ENCODE assay signal across 8 mouse cellular contexts in the genomic region with DNA sequence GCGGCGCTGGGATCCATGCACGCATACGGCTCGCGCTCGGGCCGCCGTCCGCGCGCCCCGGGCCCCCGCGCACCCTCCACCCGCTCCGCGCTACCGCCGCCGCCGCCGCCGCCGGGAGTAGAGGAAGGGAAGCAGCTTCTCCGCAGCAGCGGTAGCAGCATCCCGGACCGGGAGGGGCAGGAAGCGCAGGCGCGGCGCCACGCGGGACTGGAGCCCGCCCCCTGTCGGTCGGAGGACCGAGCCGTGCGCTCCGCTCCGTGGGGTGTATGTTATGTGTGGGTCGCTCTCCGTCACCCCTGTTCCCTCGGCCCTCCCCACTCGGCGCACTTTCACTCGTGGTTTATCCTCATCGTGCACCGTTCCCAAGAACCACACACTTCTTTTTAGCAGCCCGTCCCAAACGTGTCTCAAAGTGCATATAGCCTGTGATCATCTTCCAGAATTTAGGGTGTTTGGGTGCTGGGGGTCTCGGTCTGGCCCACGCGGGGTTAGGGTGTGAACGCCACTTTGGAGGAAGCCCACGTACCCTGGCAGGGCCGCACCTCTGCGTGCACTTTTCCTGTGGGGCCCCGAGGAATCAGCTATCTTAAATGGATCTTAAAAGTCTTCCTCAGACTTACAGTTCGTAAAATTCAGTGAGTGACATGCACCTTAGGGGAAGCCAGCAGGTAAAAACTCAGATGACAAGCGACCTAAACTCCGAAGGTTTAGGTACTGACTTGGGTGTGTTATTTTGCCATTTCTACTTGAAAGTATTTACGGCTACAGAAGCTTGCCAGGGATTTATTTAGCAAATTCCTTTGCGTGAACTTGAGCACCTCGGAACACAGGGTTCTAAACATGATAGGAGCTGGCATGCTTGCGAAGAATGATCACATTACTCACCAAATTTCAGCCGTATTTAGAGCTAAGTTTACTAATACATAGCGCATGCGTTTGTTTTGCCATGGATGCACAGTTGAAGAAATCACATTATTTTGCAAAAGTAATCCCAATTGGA. TPM values are rescaled to one million over a fixed set of nuclear protein-coding genes. Genes with fewer than 3 reads are reported as not detected.
DNase-seq lines count a peak whose midpoint lies in the region; ATAC-seq and TF ChIP-seq lines count a peak whose summit lies in the region.

Gene Rab12, minus strand, starts transcription at position 176 of the 1,000 bp plus-strand sequence.

- intact Hi-C loops in heart, postnatal 10 days (cut with DNase I) = no loop called here

- H3K79me2 ChIP-seq in CH12.LX (replicated peaks; ENCODE audit: control insufficient read depth, extremely low read depth, insufficient read depth, poor library complexity, severe bottlenecking) = peaks cover 31% of the 10 kb centered on the region

- peak within 1 kb of the TSS; percentile 82 to 98 (median 85) for H3K4me3 ChIP-seq in CH12.LX (replicated peaks in 1 of 3; ENCODE audit: low read depth in 2 of 3, low read length in 2 of 3, poor library complexity in 1 of 3)
- H3K4me3 ChIP-seq in forebrain, embryonic 13.5 days = peak within 1 kb of the TSS; percentile 99
- H3K4me3 ChIP-seq in liver, postnatal 0 days (ENCODE audit: low read depth, low read length) = peak within 1 kb of the TSS; percentile 98
- H3K4me3 ChIP-seq in neural tube, embryonic 14.5 days (ENCODE audit: low read depth, low read length) = peak within 1 kb of the TSS; percentile 98

- TF ChIP-seq RAD21 in CH12.LX (IDR thresholded peaks at IDR 0.05; ENCODE audit: low read depth, low read length) = no peak

- dilution Hi-C loops in CH12.LX (cut with MboI; ENCODE audit: extremely low pct_ligation_motif_present, extremely low pct_unique_long_range_greater_than_20kb, low sequenced_read_pairs) = no loop called here

- TF ChIP-seq POLR2A in CH12.LX (IDR thresholded peaks at IDR 0.05; ENCODE audit: low read depth, low read length) = peak; percentile 40; the same call in 1 of the 2 replicates

- in situ Hi-C loops in CH12.LX (cut with MboI; ENCODE audit: low pct_ligation_motif_present, low pct_unique_long_range_greater_than_20kb, low sequenced_read_pairs) = no loop called here

- H3K9me3 ChIP-seq in CH12.LX (replicated peaks; ENCODE audit: low read length) = no peaks in the 10 kb centered on the region
- no peaks in the 10 kb centered on the region for H3K9me3 ChIP-seq in forebrain, embryonic 13.5 days (replicated peaks)
- H3K9me3 ChIP-seq in liver, postnatal 0 days (ENCODE audit: low read length) = no peaks in the 10 kb centered on the region
- H3K9me3 ChIP-seq in neural tube, embryonic 14.5 days (ENCODE audit: control insufficient read depth, low read length) = no peaks in the 10 kb centered on the region

- peak within 1 kb of the TSS; percentile 76 for H3K9ac ChIP-seq in CH12.LX (ENCODE audit: insufficient read depth, low read depth)
- H3K9ac ChIP-seq in forebrain, embryonic 13.5 days = peak within 1 kb of the TSS; percentile 99
- peak within 1 kb of the TSS; percentile 95 for H3K9ac ChIP-seq in liver, postnatal 0 days (replicated peaks)
- peak within 1 kb of the TSS; percentile 97 for H3K9ac ChIP-seq in neural tube, embryonic 14.5 days (replicated peaks; ENCODE audit: low read depth, low read length)

- peak within 1 kb of the TSS; percentile 11; the same call in 1 of the 2 replicates for H3K27ac ChIP-seq in CH12.LX (ENCODE audit: insufficient read depth, low read depth)
- H3K27ac ChIP-seq in forebrain, embryonic 13.5 days = peak within 1 kb of the TSS; percentile 51
- H3K27ac ChIP-seq in liver, postnatal 0 days (ENCODE audit: low read depth) = peak within 1 kb of the TSS; percentile 77
- peak within 1 kb of the TSS; percentile 67 for H3K27ac ChIP-seq in neural tube, embryonic 14.5 days (ENCODE audit: low read depth, low read length)

- peaks cover 13% of the 10 kb centered on the region for H3K27me3 ChIP-seq in CH12.LX (replicated peaks)
- H3K27me3 ChIP-seq in forebrain, embryonic 13.5 days = no peaks in the 10 kb centered on the region
- no peaks in the 10 kb centered on the region for H3K27me3 ChIP-seq in liver, postnatal 0 days (ENCODE audit: insufficient read depth, low read length)
- no peaks in the 10 kb centered on the region for H3K27me3 ChIP-seq in neural tube, embryonic 14.5 days (ENCODE audit: control insufficient read depth, insufficient read depth, low read length)

- peak within 1 kb of the TSS; percentile 98 for H3K4me2 ChIP-seq in CH12.LX (ENCODE audit: insufficient read depth, low read depth, poor library complexity, severe bottlenecking)
- peak within 1 kb of the TSS; percentile 86 for H3K4me2 ChIP-seq in forebrain, embryonic 13.5 days
- H3K4me2 ChIP-seq in liver, postnatal 0 days (ENCODE audit: low read depth, low read length) = peak within 1 kb of the TSS; percentile 90
- peak within 1 kb of the TSS; percentile 82 for H3K4me2 ChIP-seq in neural tube, embryonic 14.5 days (ENCODE audit: low read depth, low read length)

- WGBS in forebrain, embryonic 13.5 days = 9% methylated on average over 69 of the region's 71 CpGs
- 5% methylated on average over 71 of the region's 71 CpGs for WGBS in large intestine, adult 2 months
- 11% methylated on average over 53 of the region's 71 CpGs for WGBS in liver, postnatal 0 days (ENCODE audit: insufficient replicate concordance)
- 9% methylated on average over 66 of the region's 71 CpGs for WGBS in neural tube, embryonic 14.5 days

- TF ChIP-seq CTCF in CH12.LX (conservative IDR thresholded peaks at IDR 0.05 in 1 of 2, IDR thresholded peaks at IDR 0.05 in 1 of 2; ENCODE audit: low read depth in 2 of 2, low read length in 2 of 2) = peak; percentile 31 to 80; a peak in 3 of 4 replicates
- peak; percentile 97 for TF ChIP-seq CTCF in liver, postnatal 0 days (IDR thresholded peaks at IDR 0.05; ENCODE audit: low read depth)

- H3K4me1 ChIP-seq in CH12.LX (ENCODE audit: control insufficient read depth in 1 of 2, insufficient read depth in 2 of 2) = peaks cover 2 to 24% of the 10 kb centered on the region in 2 experiments; a peak in 3 of 4 replicates
- peaks cover 28% of the 10 kb centered on the region for H3K4me1 ChIP-seq in forebrain, embryonic 13.5 days
- peaks cover 13% of the 10 kb centered on the region for H3K4me1 ChIP-seq in liver, postnatal 0 days (ENCODE audit: insufficient read depth)
- H3K4me1 ChIP-seq in neural tube, embryonic 14.5 days (ENCODE audit: control insufficient read depth, insufficient read depth, low read length) = peaks cover 16% of the 10 kb centered on the region

- DNase-seq in CH12.LX (ENCODE audit: extremely low read depth) = peak; percentile 65
- DNase-seq in c-Kit-positive CD71-positive TER-119-positive erythroid progenitor cells, embryonic 14.5 days (ENCODE audit: low spot score) = peak; percentile 73
- peak; percentile 91 to 93 for DNase-seq in heart, postnatal 10 days
- DNase-seq in large intestine, adult 2 months (ENCODE audit: low read depth, low spot score) = no peak
- peak; percentile 90 for DNase-seq in liver, postnatal 0 days
- DNase-seq in testis, postnatal 10 days (ENCODE audit: low spot score) = peak; percentile 95

- TF ChIP-seq EP300 in CH12.LX (IDR thresholded peaks at IDR 0.05; ENCODE audit: low read length) = no peak
- TF ChIP-seq EP300 in liver, postnatal 0 days (IDR thresholded peaks at IDR 0.05; ENCODE audit: low read depth) = no peak

- ATAC-seq in forebrain, embryonic 13.5 days = peak; percentile 98
- ATAC-seq in liver, postnatal 0 days = peak; percentile 96
- peak; percentile 96 for ATAC-seq in neural tube, embryonic 14.5 days (ENCODE audit: low read depth)

- peaks cover 3 to 13% of the 10 kb centered on the region in 2 experiments for H3K36me3 ChIP-seq in CH12.LX (replicated peaks in 1 of 2; ENCODE audit: control insufficient read depth in 1 of 2, insufficient read depth in 1 of 2, low read length in 1 of 2)
- H3K36me3 ChIP-seq in forebrain, embryonic 13.5 days (ENCODE audit: poor library complexity, severe bottlenecking) = no peaks in the 10 kb centered on the region; the same call in 1 of the 2 replicates
- no peaks in the 10 kb centered on the region for H3K36me3 ChIP-seq in liver, postnatal 0 days (replicated peaks; ENCODE audit: insufficient read depth, low read length)
- no peaks in the 10 kb centered on the region for H3K36me3 ChIP-seq in neural tube, embryonic 14.5 days (ENCODE audit: control insufficient read depth, insufficient read depth, low read length)

TF ChIP-seq in CH12.LX, 34 proteins besides CTCF, POLR2A, EP300 and RAD21 (continues in another document):
- TF ChIP-seq CHD1 (IDR thresholded peaks at IDR 0.05; ENCODE audit: low read depth, low read length) = no peak
- TF ChIP-seq JUND (conservative IDR thresholded peaks at IDR 0.05; ENCODE audit: low read depth, low read length) = no peak
- peak; percentile 86 for TF ChIP-seq ELF1 (IDR thresholded peaks at IDR 0.05; ENCODE audit: low read depth, low read length)
- TF ChIP-seq IRF4 (IDR thresholded peaks at IDR 0.05; ENCODE audit: low read depth, low read length) = peak; percentile 71; the same call in 1 of the 2 replicates
- no peak for TF ChIP-seq ETS1 (conservative IDR thresholded peaks at IDR 0.05; ENCODE audit: low read depth, low read length)
- no peak for TF ChIP-seq ZNF384 (IDR thresholded peaks at IDR 0.05; ENCODE audit: low read depth, low read length)
- TF ChIP-seq BHLHE40 (IDR thresholded peaks at IDR 0.05; ENCODE audit: low read depth, low read length) = no peak
- TF ChIP-seq MAZ (IDR thresholded peaks at IDR 0.05; ENCODE audit: low read depth, low read length) = peak; percentile 91
- peak; percentile 64 for TF ChIP-seq MXI1 (IDR thresholded peaks at IDR 0.05; ENCODE audit: low read depth, low read length)
- TF ChIP-seq TCF12 (IDR thresholded peaks at IDR 0.05; ENCODE audit: low read depth, low read length) = peak; percentile 89
- no peak for TF ChIP-seq ZC3H11A (IDR thresholded peaks at IDR 0.05; ENCODE audit: low read depth, low read length)
- TF ChIP-seq NRF1 (IDR thresholded peaks at IDR 0.05; ENCODE audit: low read depth, low read length) = peak; percentile 80
- TF ChIP-seq MEF2A (IDR thresholded peaks at IDR 0.05; ENCODE audit: borderline replicate concordance, low read depth, low read length) = peak; percentile 61
- TF ChIP-seq CHD2 (IDR thresholded peaks at IDR 0.05; ENCODE audit: low read length) = no peak
- TF ChIP-seq GABPA (IDR thresholded peaks at IDR 0.05; ENCODE audit: insufficient replicate concordance, low read depth, low read length) = peak; percentile 82
- no peak; the same call in 1 of the 2 replicates for TF ChIP-seq SMC3 (IDR thresholded peaks at IDR 0.05; ENCODE audit: low read depth, low read length)

RNA-seq across cellular contexts. Expression of gene Rab12, which starts in this region (rescaled TPM):
- 8.4 and 10.8 TPM in 2 replicates for total RNA-seq in CH12.LX (2012; rRNA removed)
- 16.1 and 17.1 TPM in 2 replicates for total RNA-seq in CH12.LX (2014; rRNA removed)
- 13.4 and 13.5 TPM in 2 replicates for polyA plus RNA-seq in CH12.LX (2012; ENCODE audit: insufficient read length, low read depth)
- polyA plus RNA-seq in forebrain, embryonic 13.5 days (2015; fragmentation: Nextera tagmentation; extraction: Ambion mirVana) = 43.0 and 48.0 TPM in 2 replicates
- total RNA-seq in heart, postnatal 10 days (2021) = 100 to 1,000 TPM; 139 to 142 TPM
- 16.3 and 17.3 TPM in 2 replicates for polyA plus RNA-seq in large intestine, adult 2 months (2012; rRNA removed)
- polyA plus RNA-seq in liver, postnatal 0 days (2015; fragmentation: Nextera tagmentation; extraction: Ambion mirVana) = 8.2 and 10.7 TPM in 2 replicates
- polyA plus RNA-seq in neural tube, embryonic 14.5 days (2014; fragmentation: Nextera tagmentation; extraction: Ambion mirVana) = 87.2 and 100 TPM in 2 replicates

Comparison
In these comparisons a context has a peak if more than half of its experiments do, and no peak if none do; other contexts are left out.
1. RNA of gene Rab12 (total RNA-seq): 139 to 142 TPM in heart, postnatal 10 days; 8.4 to 17.1 TPM in CH12.LX; every median in the first group is over 4 times any median in the second.
2. H3K27ac ChIP-seq: peak in every context shown above with its lines; median percentile 77 in liver, postnatal 0 days; 67 in neural tube, embryonic 14.5 days; 51 in forebrain, embryonic 13.5 days; 11 in CH12.LX.
3. Peak in every context shown above with its lines, with median percentiles within 50 percentile points of each other: H3K4me2 ChIP-seq, H3K4me3 ChIP-seq, H3K9ac ChIP-seq and ATAC-seq.